Mouse (Mus musculus) hindbrain, embryonic 16.5 days (tissue): Measurements from ENCODE around the gene Gm9195. TPM values are rescaled to one million over a fixed set of nuclear protein-coding genes. Genes with fewer than 3 reads are reported as not detected.

Experiments used
- ATAC-seq: fragments of 200-750 bp; cut with Nextera tagmentation; 2 replicates; pipeline ENCODE4 v1.8.0; 2017; ENCODE audit warnings: moderate TSS enrichment, moderate library complexity
- H3K27ac ChIP-seq: fragments of 300-500 bp; sonication (generic); 2 replicates; pipeline ENCODE4 v1.5.1; 2014; ENCODE audit warnings: low read depth, mild to moderate bottlenecking, control low read depth, low read length, moderate library complexity
- H3K27me3 ChIP-seq: fragments of 300-500 bp; sonication (generic); replicated peaks from 2 replicates; pipeline ENCODE4 v1.6.1; 2014; ENCODE audit warnings: low read length; ENCODE audit not compliant: control insufficient read depth, insufficient read depth
- H3K36me3 ChIP-seq: fragments of 300-500 bp; sonication (generic); 2 replicates; pipeline ENCODE4 v1.6.1; 2014; ENCODE audit warnings: mild to moderate bottlenecking, low read length, moderate library complexity, mixed read lengths; ENCODE audit not compliant: control insufficient read depth, insufficient read depth
- H3K4me1 ChIP-seq: fragments of 300-500 bp; sonication (generic); 2 replicates; pipeline ENCODE4 v1.6.1; 2014; ENCODE audit warnings: low read depth, low read length; ENCODE audit not compliant: control insufficient read depth, insufficient read depth
- H3K4me2 ChIP-seq: fragments of 300-500 bp; sonication (generic); 2 replicates; pipeline ENCODE4 v1.6.1; 2014; ENCODE audit warnings: mild to moderate bottlenecking, low read length, control low read depth, moderate library complexity
- H3K4me3 ChIP-seq: fragments of 300-500 bp; sonication (generic); 2 replicates; pipeline ENCODE4 v1.5.1; 2014; ENCODE audit warnings: mild to moderate bottlenecking, low read length, control low read depth, moderate library complexity
- H3K9ac ChIP-seq: fragments of 300-500 bp; sonication (generic); 2 replicates; pipeline ENCODE4 v1.6.1; 2014; ENCODE audit warnings: low read depth, mild to moderate bottlenecking, control low read depth, low read length, moderate library complexity
- H3K9me3 ChIP-seq: fragments of 300-500 bp; sonication (generic); 2 replicates; pipeline ENCODE4 v1.6.1; 2014; ENCODE audit warnings: mild to moderate bottlenecking, low read length, moderate library complexity; ENCODE audit not compliant: control insufficient read depth
- WGBS: fragments of 180-500 bp; shearing (Covaris S2); extraction: QIAGEN DNeasy Blood & Tissue Kit; methylation state at CpG from one replicate; pipeline ENCODE4 v1.1.7; 2014; 5-methylcytosine and 5-hydroxymethylcytosine counted together
- polyA plus RNA-seq: library from polyadenylated mRNA; unstranded; fragments of >200 nt; fragmentation: Nextera tagmentation; extraction: Ambion mirVana; gene quantifications from 2 replicates; pipeline ENCODE4 v1.2.1, GENCODE M21; 2015

Gene Gm9195
- polyA plus RNA-seq, 1 experiment from 2014 or later, result not detected

DNA sequence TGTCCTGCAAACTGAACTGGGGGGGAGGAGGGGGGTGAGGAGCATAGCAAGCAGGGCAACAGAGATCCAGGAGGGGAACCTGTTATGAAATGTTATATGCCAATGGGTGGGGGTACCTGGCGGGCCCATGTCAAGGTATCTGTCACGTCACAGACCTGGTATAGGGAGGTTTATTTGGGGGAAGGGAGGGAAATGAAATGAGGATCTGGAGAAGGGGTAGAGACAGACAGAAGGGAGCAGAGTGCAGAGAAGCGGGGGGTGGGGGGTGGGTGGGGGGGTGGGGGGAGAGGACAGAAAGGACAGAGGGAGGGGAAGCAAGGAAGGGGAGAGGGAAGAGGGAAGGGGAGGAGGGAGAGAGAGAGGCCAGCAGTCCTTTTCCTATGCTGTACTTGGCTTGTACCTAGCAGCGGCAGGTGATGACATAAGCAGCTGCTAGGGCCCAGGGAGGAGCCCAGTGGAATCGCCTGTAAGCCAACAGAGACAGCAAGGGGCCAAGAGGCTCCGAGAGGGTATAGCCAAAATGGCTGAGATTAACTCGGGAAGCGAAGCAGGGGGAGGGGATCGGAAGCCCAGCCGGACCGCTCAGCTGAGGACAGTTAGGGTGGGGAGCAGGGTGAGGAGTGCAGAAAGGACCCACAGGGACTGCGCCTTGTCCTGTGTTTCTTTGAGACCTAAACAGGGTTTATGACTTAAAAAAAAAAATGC lies 14.5 kb upstream of the Gm9195 start:
- Histone ChIP-seq H3K4me2 (peak overlapping the region; percentile 63), H3K9me3 (no peaks in the 10 kb centered on the region)
- ATAC-seq, result peak; percentile 45

DNA sequence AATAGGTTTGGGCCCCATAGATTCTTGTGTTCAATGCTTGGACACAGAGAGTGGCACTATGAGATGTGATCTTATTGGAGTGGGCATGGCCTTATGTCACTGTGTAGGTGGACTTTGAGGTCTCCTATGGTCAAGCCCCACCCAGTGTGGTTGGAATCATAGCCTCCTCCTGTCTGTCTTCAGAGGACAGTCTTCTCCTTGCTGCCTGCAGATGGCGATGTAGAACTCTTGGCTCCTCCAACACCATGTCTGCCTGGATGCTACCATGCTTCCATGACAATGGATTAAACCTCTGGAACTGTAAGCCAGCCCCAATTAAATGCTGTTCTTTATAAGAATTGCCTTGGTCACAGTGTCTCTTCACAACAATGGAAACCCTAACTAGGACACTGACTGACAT lies 13.3 kb upstream of the Gm9195 start:
- 88% methylated on average over 1 of the region's 1 CpGs for whole genome bisulfite sequencing
- H3K9ac ChIP-seq, result no peak overlapping the region
- no peaks in the 10 kb centered on the region for H3K36me3 ChIP-seq
- H3K4me3 ChIP-seq, result no peak overlapping the region
- H3K4me2 ChIP-seq, result no peak overlapping the region
- no peaks in the 10 kb centered on the region for H3K9me3 ChIP-seq
- no peak for ATAC-seq
- H3K4me1 ChIP-seq, result peaks cover 7% of the 10 kb centered on the region
- H3K27ac ChIP-seq, result no peak overlapping the region
- H3K27me3 ChIP-seq, result no peaks in the 10 kb centered on the region

More for the DNA sequence above, 14.5 kb upstream of the Gm9195 start:
- Histone ChIP-seq H3K9ac (peak overlapping the region; percentile 52), H3K27ac (no peak overlapping the region), H3K36me3 (no peaks in the 10 kb centered on the region), H3K4me1 (peaks cover 7% of the 10 kb centered on the region), H3K27me3 (no peaks in the 10 kb centered on the region), H3K4me3 (peak overlapping the region; percentile 35)
- 11% methylated on average over 12 of the region's 12 CpGs for WGBS

DNA sequence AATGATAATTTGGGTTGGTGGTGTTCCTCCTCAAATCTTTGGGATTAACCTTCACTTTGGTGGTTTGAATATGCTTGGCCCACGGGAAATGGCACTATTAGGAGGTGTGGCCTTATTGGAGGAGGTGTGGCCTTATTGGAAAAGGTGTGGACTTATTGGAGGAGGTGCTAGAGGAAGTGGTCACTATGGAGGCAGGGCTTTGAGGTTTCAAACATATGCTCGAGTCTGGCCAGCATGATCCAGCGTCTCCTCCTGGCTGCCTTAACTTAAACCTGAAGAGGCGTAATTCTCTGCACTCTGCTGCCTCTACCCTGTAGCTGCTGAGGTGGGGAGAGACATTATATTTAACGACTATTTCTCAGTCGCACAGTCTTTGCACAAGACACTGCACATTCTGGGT lies 11.6 kb upstream of the Gm9195 start:
- Histone ChIP-seq H3K4me2 (no peak overlapping the region), H3K9ac (no peak overlapping the region), H3K9me3 (no peaks in the 10 kb centered on the region), H3K27ac (no peak overlapping the region), H3K36me3 (no peaks in the 10 kb centered on the region), H3K4me1 (peaks cover 7% of the 10 kb centered on the region), H3K4me3 (no peak overlapping the region), H3K27me3 (no peaks in the 10 kb centered on the region)
- 49% methylated on average over 6 of the region's 6 CpGs for WGBS
- ATAC-seq, result no peak

DNA sequence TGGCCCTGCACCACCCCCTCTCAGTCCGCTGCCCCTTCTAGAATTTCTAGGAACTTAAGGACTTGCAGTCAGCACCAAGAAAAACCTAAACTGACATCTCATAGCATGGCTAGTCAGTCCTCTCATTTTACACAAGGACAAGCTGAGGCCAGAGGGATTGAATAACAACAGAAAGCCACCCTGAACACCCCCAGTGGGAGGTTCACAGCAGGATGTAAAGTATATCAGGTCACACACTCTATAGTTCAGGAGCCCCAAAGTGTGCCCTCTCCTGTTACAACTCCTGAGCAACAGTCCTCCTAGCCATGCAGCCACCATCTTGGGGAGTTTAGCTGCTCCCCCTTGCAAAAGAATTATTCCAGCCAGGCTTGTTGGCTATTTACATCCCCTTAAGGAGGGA lies 2.1 kb upstream of the Gm9195 start:
- WGBS, result 82% methylated on average over 1 of the region's 1 CpGs
- H3K4me2 ChIP-seq, result no peak overlapping the region
- H3K4me3 ChIP-seq, result no peak overlapping the region
- no peak for ATAC-seq
- no peaks in the 10 kb centered on the region for H3K4me1 ChIP-seq
- H3K27ac ChIP-seq, result no peak overlapping the region
- H3K27me3 ChIP-seq, result no peaks in the 10 kb centered on the region
- H3K36me3 ChIP-seq, result no peaks in the 10 kb centered on the region
- H3K9me3 ChIP-seq, result no peaks in the 10 kb centered on the region
- no peak overlapping the region for H3K9ac ChIP-seq

DNA sequence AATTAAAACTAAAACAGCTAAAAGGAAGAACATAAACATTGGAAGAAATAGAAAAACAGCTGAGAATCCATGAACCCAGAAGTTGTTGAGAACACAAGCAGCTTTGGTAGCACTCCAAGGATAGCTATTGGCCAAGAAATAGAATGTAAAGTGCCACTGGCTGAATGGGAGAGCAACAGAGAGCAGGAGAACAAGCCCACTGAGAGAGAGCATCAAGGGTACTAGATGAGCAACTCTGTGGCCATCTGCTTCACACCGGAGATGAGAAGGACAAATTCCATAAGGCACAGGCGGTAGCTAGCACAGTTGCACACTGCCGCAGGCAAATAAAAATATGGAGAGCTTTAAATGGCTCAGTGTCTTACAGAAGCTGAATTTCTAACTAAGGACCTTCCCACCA lies 1.3 kb downstream of the Gm9195 start:
- H3K9me3 ChIP-seq, result no peaks in the 10 kb centered on the region
- H3K4me1 ChIP-seq, result no peaks in the 10 kb centered on the region

DNA sequence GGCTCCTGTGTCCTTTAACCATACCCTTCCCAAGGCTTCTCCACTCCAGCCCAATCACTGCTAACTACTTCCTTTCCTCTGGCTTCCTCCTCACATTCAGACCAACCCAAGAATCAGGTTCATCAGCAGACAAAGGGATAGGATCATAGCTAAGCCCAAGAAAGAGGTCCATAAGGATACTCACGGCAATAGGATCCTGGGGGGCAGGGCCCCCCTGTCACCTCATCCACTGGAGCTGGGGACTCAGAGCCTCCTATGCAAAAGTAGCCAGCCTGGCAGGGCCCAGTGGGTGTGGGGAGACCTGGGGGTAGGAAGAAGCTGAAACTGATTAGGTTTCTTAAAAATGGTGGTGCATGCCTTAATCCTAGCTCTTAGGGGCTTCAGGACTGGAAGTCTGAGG lies 17.1 kb downstream of the Gm9195 start:
- Histone ChIP-seq H3K9ac (no peak overlapping the region), H3K4me2 (no peak overlapping the region), H3K9me3 (no peaks in the 10 kb centered on the region), H3K36me3 (no peaks in the 10 kb centered on the region), H3K27me3 (no peaks in the 10 kb centered on the region), H3K4me1 (no peaks in the 10 kb centered on the region), H3K27ac (no peak overlapping the region), H3K4me3 (no peak overlapping the region)
- no peak for ATAC-seq
- WGBS, result 90% methylated on average over 1 of the region's 1 CpGs

More for the DNA sequence above, 1.3 kb downstream of the Gm9195 start:
- Histone ChIP-seq H3K4me3 (no peak overlapping the region), H3K36me3 (no peaks in the 10 kb centered on the region), H3K27me3 (no peaks in the 10 kb centered on the region), H3K9ac (no peak overlapping the region), H3K27ac (no peak overlapping the region), H3K4me2 (no peak overlapping the region)
- ATAC-seq, result no peak
- WGBS, result 94% methylated on average over 3 of the region's 3 CpGs

DNA sequence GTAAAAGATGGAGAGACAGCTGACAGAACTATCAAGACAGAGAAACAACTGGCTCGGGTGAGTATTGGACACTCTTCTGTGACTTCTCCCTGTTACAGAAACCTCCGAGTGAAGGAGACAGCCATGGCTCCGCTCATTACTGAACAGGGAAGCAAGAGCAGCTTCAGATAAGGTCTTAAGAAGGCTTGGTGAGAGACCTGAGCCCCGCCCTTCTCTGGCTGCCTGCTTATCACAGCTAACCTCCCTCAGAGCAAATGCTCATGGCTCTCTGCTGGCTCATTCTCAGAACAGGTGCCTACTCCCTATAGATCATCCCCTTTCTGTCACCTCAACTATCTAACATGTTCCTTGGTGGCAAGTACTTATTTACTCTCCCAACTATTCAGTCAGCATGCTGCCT lies 23.2 kb downstream of the Gm9195 start:
- no peak for ATAC-seq
- no peaks in the 10 kb centered on the region for H3K27me3 ChIP-seq

DNA sequence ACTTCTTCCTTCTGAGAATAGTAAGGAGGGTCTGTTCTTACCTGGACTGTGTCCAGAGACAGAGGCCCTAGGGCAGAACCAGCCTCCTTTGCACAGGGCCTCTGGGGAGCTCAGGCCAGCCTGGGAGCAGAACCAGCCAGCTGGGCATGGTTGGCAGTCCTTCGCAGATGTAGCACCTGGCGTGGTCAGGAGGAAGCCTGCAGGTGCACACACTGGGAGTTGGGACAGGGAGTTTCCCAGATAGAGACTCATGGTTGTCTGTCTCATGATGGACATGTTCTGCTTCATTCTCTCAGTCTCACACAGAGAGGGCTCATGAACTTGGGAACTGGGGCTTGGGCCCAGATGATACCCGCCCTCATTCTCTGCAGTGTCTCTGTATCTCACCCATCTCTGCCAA lies 25.3 kb downstream of the Gm9195 start:
- Histone ChIP-seq H3K36me3 (no peaks in the 10 kb centered on the region), H3K27me3 (no peaks in the 10 kb centered on the region), H3K27ac (no peak overlapping the region), H3K4me3 (no peak overlapping the region), H3K9ac (no peak overlapping the region), H3K4me2 (no peak overlapping the region), H3K4me1 (no peaks in the 10 kb centered on the region), H3K9me3 (no peaks in the 10 kb centered on the region)
- 98% methylated on average over 3 of the region's 3 CpGs for WGBS
- no peak for ATAC-seq

More for the DNA sequence above, 23.2 kb downstream of the Gm9195 start:
- Histone ChIP-seq H3K4me1 (no peaks in the 10 kb centered on the region), H3K9me3 (no peaks in the 10 kb centered on the region), H3K4me3 (no peak overlapping the region), H3K36me3 (no peaks in the 10 kb centered on the region), H3K27ac (no peak overlapping the region), H3K9ac (no peak overlapping the region), H3K4me2 (no peak overlapping the region)
- 75% methylated on average over 4 of the region's 4 CpGs for WGBS

DNA sequence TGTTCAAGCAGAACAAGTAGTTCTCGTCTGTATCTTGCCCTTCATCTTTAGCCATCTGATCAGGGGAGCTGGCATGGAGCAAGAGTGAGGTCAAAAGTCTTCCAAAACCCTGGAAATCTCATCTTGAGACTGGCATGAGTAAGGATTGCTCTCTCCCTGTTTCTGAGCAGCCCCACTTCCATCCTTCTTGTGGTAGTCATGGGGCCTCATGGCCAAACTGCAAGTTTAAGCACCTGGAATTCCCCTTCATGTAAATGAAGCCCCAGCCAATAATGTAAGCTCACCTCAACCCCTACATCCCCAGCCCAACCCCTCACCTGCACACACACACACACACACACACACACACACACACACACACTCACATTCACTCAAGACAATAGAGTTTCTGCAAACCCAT lies 30.0 kb downstream of the Gm9195 start:
- WGBS, result 75% methylated on average over 1 of the region's 1 CpGs
- Histone ChIP-seq H3K9me3 (no peaks in the 10 kb centered on the region), H3K4me3 (no peak overlapping the region), H3K27me3 (no peaks in the 10 kb centered on the region), H3K36me3 (no peaks in the 10 kb centered on the region), H3K4me1 (no peaks in the 10 kb centered on the region), H3K27ac (no peak overlapping the region), H3K4me2 (no peak overlapping the region), H3K9ac (no peak overlapping the region)
- ATAC-seq, result no peak
